Mouse (Mus musculus) thymus, adult 18-20 months (tissue): ENCODE data around the gene Gm17359.

ENCODE experiments used
- DNase-seq, 2 experiments: peaks; one replicate each; pipeline ENCODE4 v3.0.0; 2022; ENCODE audit warnings: mixed read lengths in 2 of 2

Gene Gm17359

GRCm38 (mm10) chr3:79336044-79336766 is at the start of gene Gm17359:
Gene Gm17359, plus strand, starts transcription at chr3:79336661.
- DNase-seq: no peak

GRCm38 (mm10) chr3:79287108-79287576 is 49.3 kb upstream of the Gm17359 start:
- DNase-seq: peak; percentile 94

- no peak for DNase-seq
These were observed 48.6 kb upstream of the Gm17359 start for GRCm38 (mm10) chr3:79287699-79288458.

- no peak for DNase-seq
These were observed 47.4 kb upstream of the Gm17359 start for GRCm38 (mm10) chr3:79289050-79289449.

- DNase-seq: no peak
These were observed 43.4 kb upstream of the Gm17359 start for GRCm38 (mm10) chr3:79293023-79293422.

- DNase-seq: no peak
These were observed 41.8 kb upstream of the Gm17359 start for GRCm38 (mm10) chr3:79294701-79295100.

GRCm38 (mm10) chr3:79296049-79296448 is 40.4 kb upstream of the Gm17359 start:
- DNase-seq: no peak

GRCm38 (mm10) chr3:79296586-79296985 is 39.9 kb upstream of the Gm17359 start:
- no peak for DNase-seq

GRCm38 (mm10) chr3:79297281-79297680 is 39.2 kb upstream of the Gm17359 start:
- no peak for DNase-seq

- DNase-seq: no peak
These were observed 37.1 kb upstream of the Gm17359 start for GRCm38 (mm10) chr3:79299401-79299800.

- no peak for DNase-seq
These were observed 27.9 kb upstream of the Gm17359 start for GRCm38 (mm10) chr3:79308605-79309004.

GRCm38 (mm10) chr3:79310184-79310583 is 26.3 kb upstream of the Gm17359 start:
- DNase-seq: no peak

- no peak for DNase-seq
These were observed 24.6 kb upstream of the Gm17359 start for GRCm38 (mm10) chr3:79311895-79312294.

- DNase-seq: no peak
These were observed 22.3 kb upstream of the Gm17359 start for GRCm38 (mm10) chr3:79314006-79314698.

GRCm38 (mm10) chr3:79324697-79325526 is 11.5 kb upstream of the Gm17359 start:
- DNase-seq: no peak

- no peak for DNase-seq
These were observed 6.7 kb upstream of the Gm17359 start for GRCm38 (mm10) chr3:79329691-79330315.

GRCm38 (mm10) chr3:79333051-79333450 is 3.4 kb upstream of the Gm17359 start:
- no peak for DNase-seq

- no peak for DNase-seq
These were observed 2.7 kb upstream of the Gm17359 start for GRCm38 (mm10) chr3:79333643-79334200.

GRCm38 (mm10) chr3:79340737-79341136 is 4.3 kb downstream of the Gm17359 start:
- no peak for DNase-seq

GRCm38 (mm10) chr3:79342961-79343735 is 6.7 kb downstream of the Gm17359 start:
- no peak for DNase-seq

GRCm38 (mm10) chr3:79349311-79349710 is 12.8 kb downstream of the Gm17359 start:
- DNase-seq: no peak
